Mouse (Mus musculus) bone marrow, adult 2 months (tissue): ENCODE results near the gene Ephb1. TPM values are rescaled to one million over a fixed set of nuclear protein-coding genes. Genes with fewer than 3 reads are reported as not detected.

Experiments
- H3K27ac ChIP-seq: fragments of 200-500 bp; 2 replicates; pipeline ENCODE4 v1.5.1; 2012; ENCODE audit warnings: low read depth, mild to moderate bottlenecking, control low read depth, inconsistent platforms, low read length; ENCODE audit not compliant: control insufficient read depth, poor library complexity, insufficient read depth
- H3K4me1 ChIP-seq: fragments of 200-500 bp; 2 replicates; pipeline ENCODE4 v1.6.1; 2011; ENCODE audit warnings: low read length; ENCODE audit not compliant: control insufficient read depth, insufficient read depth
- H3K4me3 ChIP-seq: fragments of 200-500 bp; replicated peaks from 2 replicates; pipeline ENCODE3; 2011; ENCODE audit warnings: mild to moderate bottlenecking, low read depth, low read length, control low read depth; ENCODE audit not compliant: control insufficient read depth
- CTCF ChIP-seq: fragments of 200-500 bp; IDR thresholded peaks from 2 replicates; pipeline ENCODE4 v1.5.1; 2011; ENCODE audit warnings: low read length, control low read depth; ENCODE audit not compliant: control insufficient read depth, insufficient read depth
- POLR2A ChIP-seq: fragments of 200-500 bp; IDR thresholded peaks from 2 replicates; pipeline ENCODE4 v1.6.1; 2011; ENCODE audit warnings: low read depth, mild to moderate bottlenecking, control low read depth, low read length, borderline replicate concordance; ENCODE audit not compliant: control insufficient read depth
- WGBS: fragments of 180-500 bp; shearing (Covaris S2); methylation state at CpG from one replicate; pipeline ENCODE4 v1.1.7; 2018; 5-methylcytosine and 5-hydroxymethylcytosine counted together
- polyA plus RNA-seq: library from polyadenylated mRNA; stranded (reverse); fragments of >200 nt; gene quantifications from 2 replicates; pipeline ENCODE4 v1.2.4, GENCODE M21; 2011; ENCODE audit warnings: low replicate concordance; ENCODE audit not compliant: missing spikeins, insufficient read depth, insufficient read length

The Ephb1 gene
- polyA plus RNA-seq, 1 experiment, result 1.3 TPM

DNA sequence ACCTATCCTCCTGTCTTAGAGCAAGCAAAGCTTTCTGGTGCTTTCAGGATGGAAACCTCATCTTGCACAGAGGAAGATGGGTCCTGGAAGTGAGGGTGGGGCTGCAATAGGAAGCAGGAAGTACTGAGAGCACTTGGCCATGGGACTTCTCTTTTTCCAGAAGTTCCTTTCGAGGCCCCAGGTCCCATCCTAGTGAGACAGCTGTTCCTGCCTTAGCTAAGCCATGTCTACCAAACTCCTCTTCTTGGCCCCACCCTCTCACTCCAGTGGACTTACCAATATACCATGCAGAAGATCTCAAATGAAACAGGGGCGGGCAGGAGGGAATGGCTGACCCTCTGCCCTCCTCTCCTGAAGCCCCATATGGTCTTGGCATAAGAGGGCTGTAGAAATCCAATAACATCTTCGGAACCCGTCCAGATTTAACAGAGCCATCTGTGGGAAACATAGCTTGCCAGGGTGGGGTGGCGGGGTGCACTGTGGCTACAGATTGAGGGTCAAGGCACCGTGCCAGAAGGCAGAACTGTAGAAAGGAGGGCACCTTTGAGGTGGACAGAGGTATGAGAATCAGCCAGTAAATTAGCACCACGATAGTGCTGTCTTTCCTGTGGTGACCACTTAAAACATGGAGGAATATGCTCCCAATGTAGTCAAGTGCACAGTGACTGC, 48.9 kb downstream of the Ephb1 start:
- TF ChIP-seq CTCF (no peak), POLR2A (no peak)
- Histone ChIP-seq H3K4me1 (no peaks in the 10 kb centered on the region), H3K4me3 (no peak overlapping the region), H3K27ac (no peak overlapping the region)
- WGBS, result 64% methylated on average over 7 of the region's 7 CpGs

DNA sequence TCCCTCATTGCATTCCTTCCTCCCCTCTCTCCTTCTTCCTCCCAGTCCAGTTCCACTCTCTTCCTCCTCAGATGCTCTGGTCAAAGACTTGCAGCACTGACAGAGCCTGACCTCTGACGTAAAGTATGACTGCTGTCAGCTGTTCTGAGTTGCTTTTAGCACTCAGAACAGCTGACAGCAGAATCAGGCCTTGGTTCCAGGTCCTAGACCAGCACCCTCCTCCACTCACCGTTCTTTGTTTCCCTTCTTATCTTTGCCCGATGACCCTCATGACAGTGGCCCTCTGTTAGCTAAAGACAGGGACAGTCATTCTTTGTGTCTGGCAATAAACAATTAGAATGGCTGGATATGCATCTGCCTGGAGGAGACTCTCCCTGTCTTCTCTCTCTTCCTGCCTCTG, 49.7 kb downstream of the Ephb1 start:
- no peaks in the 10 kb centered on the region for H3K4me1 ChIP-seq
- TF ChIP-seq CTCF, result no peak
- no peak for TF ChIP-seq POLR2A
- WGBS, result 33% methylated on average over 3 of the region's 3 CpGs
- H3K27ac ChIP-seq, result no peak overlapping the region
- no peak overlapping the region for H3K4me3 ChIP-seq

DNA sequence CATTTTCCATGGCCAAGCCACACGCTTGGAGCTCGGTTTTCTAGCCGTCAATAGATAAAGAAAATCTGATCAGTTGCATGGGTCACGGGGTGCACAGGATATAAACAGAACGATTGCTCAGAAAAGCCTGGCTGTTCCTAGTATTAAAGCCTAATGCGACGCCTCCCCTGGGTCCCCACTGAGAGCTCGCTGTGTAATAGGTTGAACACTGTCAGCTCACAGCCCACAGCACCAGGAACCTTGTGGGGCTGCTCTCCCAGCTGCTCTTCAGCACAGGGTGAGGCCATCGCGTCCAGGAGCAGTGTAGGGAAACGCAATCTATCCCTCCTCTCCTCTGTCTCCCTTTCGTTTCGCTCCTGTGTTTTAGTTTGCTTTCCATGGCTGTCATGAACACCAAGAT, 50.6 kb downstream of the Ephb1 start:
- Histone ChIP-seq H3K27ac (no peak overlapping the region), H3K4me3 (no peak overlapping the region), H3K4me1 (no peaks in the 10 kb centered on the region)
- 73% methylated on average over 13 of the region's 13 CpGs for WGBS
- TF ChIP-seq CTCF, result no peak
- no peak for TF ChIP-seq POLR2A

- no peaks in the 10 kb centered on the region for H3K4me1 ChIP-seq
- TF ChIP-seq CTCF, result no peak
- no peak for TF ChIP-seq POLR2A
- no peak overlapping the region for H3K27ac ChIP-seq
- no peak overlapping the region for H3K4me3 ChIP-seq
- WGBS, result 77% methylated on average over 4 of the region's 4 CpGs
Measured at GRCm38 (mm10) chr9:102300985-102301384, 53.5 kb downstream of the Ephb1 start.

- WGBS, result 79% methylated on average over 8 of the region's 8 CpGs
- TF ChIP-seq CTCF (no peak), POLR2A (no peak)
- Histone ChIP-seq H3K27ac (no peak overlapping the region), H3K4me3 (no peak overlapping the region), H3K4me1 (no peaks in the 10 kb centered on the region)
Measured at GRCm38 (mm10) chr9:102298741-102299140, 55.8 kb downstream of the Ephb1 start.

DNA sequence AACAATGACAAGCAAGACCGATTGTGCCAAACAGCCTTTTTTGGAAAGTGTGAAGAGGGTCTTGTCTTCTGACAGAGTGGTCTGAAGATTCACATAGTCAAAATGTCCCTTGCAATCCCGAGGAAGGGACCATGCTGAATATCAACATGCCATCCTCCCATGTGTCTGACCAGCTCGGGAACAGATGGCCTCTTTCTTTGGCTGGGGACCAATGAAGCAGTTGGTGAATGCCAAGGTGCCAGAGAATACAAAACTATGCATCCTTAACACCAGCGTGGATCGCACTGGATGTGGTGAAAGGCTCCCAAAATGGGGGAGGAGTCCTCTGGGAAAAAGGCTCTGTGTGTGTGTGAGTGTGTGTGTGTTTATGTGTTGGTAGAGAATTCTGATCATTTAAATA, 56.5 kb downstream of the Ephb1 start:
- Histone ChIP-seq H3K4me3 (no peak overlapping the region), H3K4me1 (no peaks in the 10 kb centered on the region), H3K27ac (no peak overlapping the region)
- WGBS, result 64% methylated on average over 5 of the region's 5 CpGs
- no peak for TF ChIP-seq POLR2A
- no peak for TF ChIP-seq CTCF

DNA sequence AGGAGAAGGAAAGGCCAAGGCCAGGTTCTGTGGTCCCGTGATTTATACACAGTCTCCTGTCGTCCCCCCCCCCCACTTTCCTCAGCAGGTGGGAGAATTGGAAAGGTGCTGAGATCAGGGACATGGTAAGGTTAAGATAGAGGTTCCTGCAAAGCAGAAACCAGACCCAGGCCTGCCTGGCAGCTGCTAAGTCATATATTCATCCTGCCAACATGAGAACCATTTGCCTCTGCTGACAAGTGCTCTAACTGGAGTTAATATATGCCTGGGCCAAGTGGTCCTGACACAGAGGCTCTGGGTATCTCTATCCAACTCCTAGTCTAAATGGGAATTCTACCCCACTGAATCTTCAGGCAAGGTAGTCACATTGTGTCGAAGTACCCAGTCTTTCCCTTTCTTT, 57.3 kb downstream of the Ephb1 start:
- WGBS, result 62% methylated on average over 3 of the region's 3 CpGs
- Histone ChIP-seq H3K27ac (no peak overlapping the region), H3K4me3 (no peak overlapping the region), H3K4me1 (no peaks in the 10 kb centered on the region)
- TF ChIP-seq POLR2A (no peak), CTCF (no peak)

DNA sequence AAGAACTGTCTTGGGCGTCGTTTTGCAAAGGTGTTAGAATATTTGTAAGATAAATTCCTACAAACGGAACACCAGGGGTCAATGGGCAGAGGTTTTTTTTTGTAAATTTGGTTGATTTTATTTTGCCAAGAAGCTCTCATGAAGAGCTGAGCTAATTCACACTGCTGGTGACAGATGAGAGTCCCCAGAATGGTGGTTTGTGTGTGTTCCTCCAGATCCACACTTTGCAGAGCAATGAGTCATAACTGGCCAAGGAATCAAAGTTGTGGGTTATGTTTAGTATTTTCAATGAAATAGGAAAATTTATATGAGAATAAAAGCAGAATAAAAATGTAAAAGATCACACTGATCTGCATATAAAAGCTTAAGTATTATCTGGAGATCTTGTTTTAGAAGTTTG, 60.9 kb downstream of the Ephb1 start:
- no peak overlapping the region for H3K27ac ChIP-seq
- WGBS, result 76% methylated on average over 3 of the region's 3 CpGs
- no peaks in the 10 kb centered on the region for H3K4me1 ChIP-seq
- no peak overlapping the region for H3K4me3 ChIP-seq
- TF ChIP-seq CTCF (no peak), POLR2A (no peak)

GRCm38 (mm10) chr9:102291230-102291629, 63.3 kb downstream of the Ephb1 start:
- no peaks in the 10 kb centered on the region for H3K4me1 ChIP-seq
- no peak overlapping the region for H3K4me3 ChIP-seq
- H3K27ac ChIP-seq, result no peak overlapping the region
- TF ChIP-seq POLR2A, result no peak
- no peak for TF ChIP-seq CTCF
- 73% methylated on average over 3 of the region's 3 CpGs for WGBS
